Mouse (Mus musculus): Measurements from ENCODE around the gene Hira. TPM values are rescaled to one million over a fixed set of nuclear protein-coding genes. Genes with fewer than 3 reads are reported as not detected.

Gene Hira
- polyA plus RNA-seq (2012; rRNA removed), result 124 and 125 TPM in 2 replicates

DNA sequence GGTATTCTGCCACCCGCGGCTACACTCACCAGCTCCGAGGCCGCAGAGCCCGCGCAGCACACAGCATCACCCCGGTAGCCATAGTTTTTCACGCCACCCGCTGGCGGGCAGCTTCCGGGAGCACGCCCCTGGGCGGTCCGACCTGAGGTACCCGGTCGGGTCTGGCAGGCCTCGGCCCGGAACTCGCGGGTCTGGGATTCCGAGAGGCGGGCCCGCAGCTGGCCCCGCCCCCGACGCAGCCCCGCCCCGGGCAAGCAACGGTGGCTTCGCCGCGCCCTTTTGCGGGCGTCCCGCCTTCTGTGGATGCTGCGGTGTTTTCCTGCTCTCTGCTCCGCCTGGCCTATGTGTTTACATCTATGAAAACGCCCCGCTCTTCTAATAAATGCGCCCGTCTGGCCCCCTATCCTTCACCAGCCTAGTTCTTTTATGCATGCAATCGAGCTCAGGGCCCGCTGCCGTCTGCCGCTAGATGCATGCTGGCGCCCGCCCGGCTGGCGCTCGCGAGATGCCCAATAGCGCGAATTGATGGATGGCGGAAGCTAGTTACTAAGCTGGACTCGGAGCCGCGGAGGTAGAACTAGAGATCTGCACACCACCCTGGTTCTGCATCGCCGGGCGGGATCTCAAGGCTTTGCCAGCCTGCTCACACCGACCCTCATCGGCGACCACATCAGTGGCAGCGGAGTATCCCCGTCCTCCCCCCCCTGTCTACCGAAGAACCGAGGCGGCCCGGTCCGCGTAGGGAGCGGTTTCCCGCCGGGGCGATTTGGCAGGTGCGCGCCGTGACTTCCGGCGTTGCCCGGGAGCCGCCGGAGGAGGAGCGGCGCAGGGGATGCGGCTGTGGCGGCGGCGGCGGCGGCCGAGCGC is at the start of gene Hira, which contains the start of gene Mrpl40:
TSS of gene Hira (plus strand) at position 596 of the 867 bp plus-strand sequence.
TSS of gene Mrpl40 (minus strand) at position 421 of the 867 bp plus-strand sequence.
- Histone ChIP-seq H3K27ac (ENCODE audit: control insufficient read depth, insufficient read depth, low read length) (peak within 1 kb of the TSS; percentile 78), H3K27me3 (ENCODE audit: control insufficient read depth, insufficient read depth, low read length) (no peaks in the 10 kb centered on the region), H3K36me3 (ENCODE audit: control insufficient read depth, insufficient read depth, low read length) (peaks cover 17% of the 10 kb centered on the region), H3K4me3 (ENCODE audit: control insufficient read depth, insufficient read depth, low read length) (peak within 1 kb of the TSS; percentile 80), H3K4me1 (replicated peaks; ENCODE audit: control insufficient read depth, insufficient read depth, low read length) (peaks cover 7% of the 10 kb centered on the region)
- peak; percentile 93 for DNase-seq
- TF ChIP-seq CTCF (IDR thresholded peaks at IDR 0.05; ENCODE audit: borderline replicate concordance, control insufficient read depth, extremely low read depth, insufficient read depth, low read length, poor library complexity) (peak; percentile 19; the same call in 1 of the 2 replicates), POLR2A (IDR thresholded peaks at IDR 0.05; ENCODE audit: control insufficient read depth, extremely low read depth, insufficient read depth, low read length, poor library complexity) (peak; percentile 80; the same call in 1 of the 2 replicates)
- under 1% methylated on average over 93 of the region's 93 CpGs for WGBS

DNA sequence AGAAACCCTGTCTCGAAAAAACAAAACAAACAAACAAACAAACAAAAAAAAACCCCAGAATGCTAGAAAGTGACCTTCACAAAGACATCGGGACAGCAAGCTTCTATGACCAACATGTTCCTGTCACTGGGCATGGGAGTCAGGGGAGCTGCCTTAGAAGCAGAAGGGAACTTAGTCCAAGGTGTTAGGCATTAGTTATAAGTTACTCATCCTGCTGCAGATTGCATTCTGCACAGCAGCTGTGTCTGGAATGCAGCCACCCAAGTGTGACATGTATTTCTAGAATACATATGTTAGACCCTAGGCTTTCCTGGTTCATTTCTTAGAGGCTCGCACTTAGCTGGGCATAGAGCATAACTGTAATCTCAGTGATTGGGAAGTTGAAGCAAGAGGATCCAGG is 48.2 kb upstream of the Hira start:
- 97% methylated on average over 3 of the region's 3 CpGs for WGBS
- no peak overlapping the region for H3K27ac ChIP-seq (ENCODE audit: control insufficient read depth, insufficient read depth, low read length)
- H3K36me3 ChIP-seq (ENCODE audit: control insufficient read depth, insufficient read depth, low read length), result peaks cover 78% of the 10 kb centered on the region
- no peak for TF ChIP-seq POLR2A (IDR thresholded peaks at IDR 0.05; ENCODE audit: control insufficient read depth, extremely low read depth, insufficient read depth, low read length, poor library complexity)
- no peak for TF ChIP-seq CTCF (IDR thresholded peaks at IDR 0.05; ENCODE audit: borderline replicate concordance, control insufficient read depth, extremely low read depth, insufficient read depth, low read length, poor library complexity)
- H3K27me3 ChIP-seq (ENCODE audit: control insufficient read depth, insufficient read depth, low read length), result no peaks in the 10 kb centered on the region
- H3K4me3 ChIP-seq (ENCODE audit: control insufficient read depth, insufficient read depth, low read length), result no peak overlapping the region
- DNase-seq, result no peak
- H3K4me1 ChIP-seq (replicated peaks; ENCODE audit: control insufficient read depth, insufficient read depth, low read length), result no peaks in the 10 kb centered on the region

DNA sequence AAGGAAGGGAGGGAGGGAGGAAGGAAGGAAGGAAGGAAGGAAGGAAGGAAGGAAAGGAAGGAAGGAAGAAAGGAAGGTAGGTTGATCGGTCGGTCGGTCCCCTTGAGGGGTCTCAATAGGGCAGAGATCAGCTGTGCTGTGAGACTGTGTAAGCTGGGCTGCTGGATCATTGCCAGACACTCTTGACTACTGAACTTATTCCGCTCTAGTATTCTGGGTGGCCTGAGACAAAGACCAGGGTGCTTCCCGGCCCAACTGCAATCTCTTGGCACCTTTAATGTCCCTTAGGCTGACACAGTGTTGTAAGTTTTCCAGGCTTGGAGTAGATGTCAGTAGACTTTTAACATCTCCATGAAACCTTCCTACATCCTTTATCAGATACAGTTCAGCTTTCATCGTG is 47.7 kb upstream of the Hira start:
- Histone ChIP-seq H3K36me3 (ENCODE audit: control insufficient read depth, insufficient read depth, low read length) (peaks cover 76% of the 10 kb centered on the region), H3K4me1 (replicated peaks; ENCODE audit: control insufficient read depth, insufficient read depth, low read length) (no peaks in the 10 kb centered on the region), H3K27ac (ENCODE audit: control insufficient read depth, insufficient read depth, low read length) (no peak overlapping the region), H3K4me3 (ENCODE audit: control insufficient read depth, insufficient read depth, low read length) (no peak overlapping the region), H3K27me3 (ENCODE audit: control insufficient read depth, insufficient read depth, low read length) (no peaks in the 10 kb centered on the region)
- 94% methylated on average over 6 of the region's 6 CpGs for WGBS
- TF ChIP-seq CTCF (IDR thresholded peaks at IDR 0.05; ENCODE audit: borderline replicate concordance, control insufficient read depth, extremely low read depth, insufficient read depth, low read length, poor library complexity), result no peak
- no peak for TF ChIP-seq POLR2A (IDR thresholded peaks at IDR 0.05; ENCODE audit: control insufficient read depth, extremely low read depth, insufficient read depth, low read length, poor library complexity)
- no peak for DNase-seq

DNA sequence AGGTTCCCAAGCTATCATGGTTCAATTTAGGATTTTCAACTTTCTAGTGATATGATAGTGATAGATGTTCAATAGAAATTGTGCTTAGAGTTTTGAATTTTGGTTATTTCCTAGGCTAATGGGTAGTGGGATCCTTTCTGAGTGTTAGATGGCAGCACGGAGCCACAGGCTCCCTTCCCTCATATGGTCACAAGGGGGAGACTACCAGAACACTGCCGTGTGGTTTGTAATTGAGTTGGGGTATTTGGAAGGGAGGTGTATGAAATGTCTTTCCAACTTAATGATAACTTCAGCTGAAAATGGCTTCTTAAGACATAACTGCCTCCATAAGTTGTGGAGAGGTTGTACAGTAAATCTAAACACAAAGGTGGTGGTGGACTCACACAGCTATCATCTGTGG is 43.4 kb upstream of the Hira start:
- Histone ChIP-seq H3K4me1 (replicated peaks; ENCODE audit: control insufficient read depth, insufficient read depth, low read length) (peaks cover 2% of the 10 kb centered on the region), H3K4me3 (ENCODE audit: control insufficient read depth, insufficient read depth, low read length) (no peak overlapping the region), H3K27me3 (ENCODE audit: control insufficient read depth, insufficient read depth, low read length) (no peaks in the 10 kb centered on the region), H3K27ac (ENCODE audit: control insufficient read depth, insufficient read depth, low read length) (no peak overlapping the region), H3K36me3 (ENCODE audit: control insufficient read depth, insufficient read depth, low read length) (peaks cover 38% of the 10 kb centered on the region)
- no peak for TF ChIP-seq POLR2A (IDR thresholded peaks at IDR 0.05; ENCODE audit: control insufficient read depth, extremely low read depth, insufficient read depth, low read length, poor library complexity)
- no peak for TF ChIP-seq CTCF (IDR thresholded peaks at IDR 0.05; ENCODE audit: borderline replicate concordance, control insufficient read depth, extremely low read depth, insufficient read depth, low read length, poor library complexity)
- no peak for DNase-seq
- WGBS, result 94% methylated on average over 2 of the region's 2 CpGs

DNA sequence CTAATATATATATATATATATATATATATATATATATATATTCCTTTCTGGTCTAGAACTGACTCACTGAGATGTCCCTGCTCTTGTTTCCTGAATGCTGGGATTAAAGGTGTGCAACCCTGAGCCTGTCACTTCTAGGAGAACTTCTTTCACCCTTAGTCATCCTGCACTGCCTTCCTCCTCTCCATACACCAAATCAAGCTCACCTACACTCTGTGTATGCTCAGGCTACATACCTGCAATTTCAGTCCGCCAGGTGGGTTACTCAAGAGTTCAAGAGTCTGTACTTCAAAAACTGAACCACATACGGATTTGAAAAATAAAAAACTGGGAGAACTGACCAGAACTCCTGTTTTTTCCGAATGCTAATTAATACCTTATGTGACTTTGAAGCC is 40.8 kb upstream of the Hira start:
- no peaks in the 10 kb centered on the region for H3K27me3 ChIP-seq (ENCODE audit: control insufficient read depth, insufficient read depth, low read length)
- no peak for DNase-seq
- H3K4me3 ChIP-seq (ENCODE audit: control insufficient read depth, insufficient read depth, low read length), result no peak overlapping the region
- 36% methylated on average over 3 of the region's 3 CpGs for WGBS
- H3K36me3 ChIP-seq (ENCODE audit: control insufficient read depth, insufficient read depth, low read length), result peaks cover 22% of the 10 kb centered on the region
- TF ChIP-seq POLR2A (IDR thresholded peaks at IDR 0.05; ENCODE audit: control insufficient read depth, extremely low read depth, insufficient read depth, low read length, poor library complexity) (no peak), CTCF (IDR thresholded peaks at IDR 0.05; ENCODE audit: borderline replicate concordance, control insufficient read depth, extremely low read depth, insufficient read depth, low read length, poor library complexity) (no peak)
- H3K4me1 ChIP-seq (replicated peaks; ENCODE audit: control insufficient read depth, insufficient read depth, low read length), result peaks cover 2% of the 10 kb centered on the region
- no peak overlapping the region for H3K27ac ChIP-seq (ENCODE audit: control insufficient read depth, insufficient read depth, low read length)

DNA sequence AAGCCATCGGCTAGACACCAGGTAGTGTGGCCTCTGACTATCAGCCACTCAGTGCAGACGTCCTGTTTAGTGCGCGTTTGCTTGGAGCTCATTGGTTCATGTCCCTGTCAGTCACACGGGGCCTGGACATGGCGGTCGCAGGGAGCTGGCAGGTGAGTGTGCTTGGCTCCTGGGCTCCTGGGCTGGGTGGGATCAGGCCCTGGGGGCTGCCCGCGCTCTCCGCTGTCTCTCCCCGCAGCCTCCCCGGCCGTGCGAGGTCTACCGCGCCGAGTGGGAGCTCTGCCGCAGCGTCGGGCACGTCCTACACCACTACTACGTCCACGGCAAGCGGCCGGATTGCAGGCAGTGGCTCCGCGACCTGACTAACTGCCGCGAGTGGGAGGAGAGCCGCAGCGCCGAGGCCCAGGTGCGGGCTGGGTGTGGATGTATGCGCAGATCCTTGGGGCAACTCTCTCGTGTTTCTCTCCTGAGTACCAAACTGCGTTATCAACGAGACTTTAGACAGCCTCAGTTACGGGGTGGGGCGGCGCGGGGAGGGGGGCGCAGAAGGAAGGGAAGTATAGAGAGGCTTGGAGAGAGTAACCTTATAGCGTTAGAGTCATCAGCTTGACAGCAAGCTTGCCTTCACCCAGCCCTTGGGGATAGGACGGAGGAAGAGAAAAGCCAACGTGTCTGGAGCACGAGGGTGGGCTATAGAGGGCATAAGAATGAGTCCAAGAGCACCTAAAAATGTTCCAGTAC is 40.2 kb upstream of the Hira start, which contains the start of the genes 2510002D24Rik and Gm28539:
TSS of gene 2510002D24Rik (plus strand) at position 111 of the 741 bp plus-strand sequence.
TSS of gene Gm28539 (plus strand) at position 117 of the 741 bp plus-strand sequence.
- Histone ChIP-seq H3K27me3 (ENCODE audit: control insufficient read depth, insufficient read depth, low read length) (no peaks in the 10 kb centered on the region), H3K4me3 (ENCODE audit: control insufficient read depth, insufficient read depth, low read length) (peak within 1 kb of the TSS; percentile 72), H3K36me3 (ENCODE audit: control insufficient read depth, insufficient read depth, low read length) (peaks cover 16% of the 10 kb centered on the region), H3K27ac (ENCODE audit: control insufficient read depth, insufficient read depth, low read length) (no peak within 1 kb of the TSS), H3K4me1 (replicated peaks; ENCODE audit: control insufficient read depth, insufficient read depth, low read length) (peaks cover 2% of the 10 kb centered on the region)
- TF ChIP-seq POLR2A (IDR thresholded peaks at IDR 0.05; ENCODE audit: control insufficient read depth, extremely low read depth, insufficient read depth, low read length, poor library complexity), result peak; percentile 87
- TF ChIP-seq CTCF (IDR thresholded peaks at IDR 0.05; ENCODE audit: borderline replicate concordance, control insufficient read depth, extremely low read depth, insufficient read depth, low read length, poor library complexity), result no peak
- peak; percentile 95 for DNase-seq
- WGBS, result 1% methylated on average over 46 of the region's 46 CpGs

Measured in thymus, adult 2 months (tissue).